Mouse (Mus musculus): ENCODE data around the gene Pop5. TPM values are rescaled to one million over a fixed set of nuclear protein-coding genes. Genes with fewer than 3 reads are reported as not detected.

Gene Pop5
- polyA plus RNA-seq (2017; shearing (Covaris generic)), result 100 to 1,000 TPM; 180 to 186 TPM

DNA sequence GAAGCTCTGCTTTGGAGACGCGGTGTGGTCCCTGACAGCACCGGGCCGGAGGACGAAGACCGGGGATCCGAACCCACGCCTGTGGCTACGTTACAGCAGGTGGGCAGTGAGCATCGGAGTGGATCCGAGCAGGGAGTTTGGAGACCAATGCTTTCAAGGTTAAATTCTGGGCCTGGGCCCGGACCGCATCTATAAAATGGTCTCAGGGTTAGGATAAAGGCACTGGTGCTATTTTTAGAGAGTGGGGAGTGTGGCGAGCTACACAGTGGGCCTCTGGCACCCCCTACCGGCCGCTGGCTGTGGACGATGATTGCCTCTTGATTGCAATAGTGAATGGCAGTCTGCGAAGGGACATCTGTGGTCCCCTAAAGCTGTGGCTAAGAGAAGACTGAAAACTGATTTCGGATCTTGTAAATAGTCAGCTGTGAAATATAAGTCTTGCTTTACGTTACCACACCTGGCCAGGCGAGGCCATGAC, at the start of gene Pop5:
Gene Pop5 (plus strand): TSS at position 51 of the 478 bp plus-strand sequence.

DNA sequence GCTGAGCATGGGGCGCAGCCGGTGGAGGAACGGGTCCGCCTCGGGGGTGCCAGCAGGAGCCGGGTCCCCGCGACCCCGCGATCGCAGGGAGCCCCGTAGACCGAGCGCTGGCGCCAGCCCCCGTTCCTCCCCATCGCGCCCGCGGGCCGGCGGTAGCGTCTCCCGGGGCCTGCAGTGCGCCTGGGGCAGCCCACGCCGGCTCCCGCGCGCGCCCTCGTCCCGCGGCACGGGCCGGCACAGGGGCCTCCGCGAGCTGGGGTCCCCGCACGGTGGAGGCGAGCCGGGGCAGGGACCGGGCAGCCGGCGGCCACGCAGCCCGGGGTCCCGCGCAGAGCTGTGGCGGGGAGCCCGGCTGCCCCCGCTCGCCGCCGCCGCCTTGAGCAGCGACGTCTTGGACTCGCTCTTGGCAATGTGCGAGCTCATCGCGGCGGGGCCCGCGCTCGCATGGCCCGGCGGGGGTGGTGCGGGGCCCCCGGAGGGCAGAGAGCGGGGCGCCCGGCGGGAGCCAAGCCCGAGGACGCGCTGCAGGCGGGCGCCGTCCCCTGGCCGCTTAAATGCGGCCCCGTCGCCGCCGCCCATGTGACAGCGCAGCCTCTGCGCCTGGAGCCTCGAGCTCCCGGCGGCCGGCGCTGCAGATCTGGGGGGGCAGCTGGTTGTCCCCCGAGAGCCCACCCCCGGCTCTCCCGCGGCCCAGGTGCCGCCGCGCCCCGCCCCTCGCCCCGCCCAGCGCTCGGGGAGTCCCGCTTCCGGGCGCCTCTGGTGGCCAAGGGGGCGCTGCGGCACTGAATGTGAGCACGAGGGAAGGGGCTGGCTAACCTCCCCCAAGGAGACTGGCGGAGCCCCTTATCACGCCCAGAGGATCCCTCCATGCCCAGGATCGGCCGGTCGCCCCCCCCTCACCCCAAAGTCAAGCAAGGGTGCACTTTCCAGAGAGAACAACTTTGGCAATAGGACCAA, 41.7 kb upstream of the Pop5 start, which contains the start of gene Cabp1:
Gene Cabp1 (minus strand): TSS at position 713 of the 957 bp plus-strand sequence.

DNA sequence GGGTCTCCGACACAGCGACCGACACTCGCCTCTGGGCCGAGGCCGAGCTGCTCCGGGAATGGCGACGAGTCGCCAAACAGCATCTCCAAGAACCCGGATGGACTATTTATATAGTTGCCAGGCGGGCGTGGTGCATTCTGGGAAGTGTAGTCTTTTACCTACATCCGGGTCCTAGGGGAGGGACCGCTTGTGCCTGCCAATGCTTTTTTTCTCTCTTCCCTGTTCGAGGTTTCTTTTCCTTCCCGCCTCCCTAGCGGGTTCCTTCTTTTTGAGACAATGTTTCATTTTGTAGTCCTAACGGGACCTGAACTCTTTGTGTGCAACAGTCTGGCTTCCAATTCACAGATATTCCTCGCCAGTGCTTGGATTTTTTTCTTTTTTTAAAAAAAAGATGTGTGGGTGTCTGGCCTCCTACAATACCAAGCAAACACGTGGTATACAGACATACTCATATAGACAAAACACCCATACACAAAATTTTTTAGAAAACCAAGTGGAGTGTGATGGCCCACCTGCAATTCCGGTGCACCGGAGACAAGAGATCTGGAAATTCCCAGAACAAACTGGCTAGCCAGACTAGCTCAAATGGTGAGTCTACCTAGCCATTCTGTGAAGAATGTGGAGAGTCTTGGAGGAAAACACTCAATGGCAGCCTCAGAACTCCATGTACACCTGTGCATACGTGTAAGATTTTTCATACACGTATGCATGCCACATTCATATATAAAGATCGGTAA, 37.3 kb downstream of the Pop5 start, which contains the start of gene Rnf10:
Gene Rnf10 (minus strand): TSS at position 87 of the 737 bp plus-strand sequence.

DNA sequence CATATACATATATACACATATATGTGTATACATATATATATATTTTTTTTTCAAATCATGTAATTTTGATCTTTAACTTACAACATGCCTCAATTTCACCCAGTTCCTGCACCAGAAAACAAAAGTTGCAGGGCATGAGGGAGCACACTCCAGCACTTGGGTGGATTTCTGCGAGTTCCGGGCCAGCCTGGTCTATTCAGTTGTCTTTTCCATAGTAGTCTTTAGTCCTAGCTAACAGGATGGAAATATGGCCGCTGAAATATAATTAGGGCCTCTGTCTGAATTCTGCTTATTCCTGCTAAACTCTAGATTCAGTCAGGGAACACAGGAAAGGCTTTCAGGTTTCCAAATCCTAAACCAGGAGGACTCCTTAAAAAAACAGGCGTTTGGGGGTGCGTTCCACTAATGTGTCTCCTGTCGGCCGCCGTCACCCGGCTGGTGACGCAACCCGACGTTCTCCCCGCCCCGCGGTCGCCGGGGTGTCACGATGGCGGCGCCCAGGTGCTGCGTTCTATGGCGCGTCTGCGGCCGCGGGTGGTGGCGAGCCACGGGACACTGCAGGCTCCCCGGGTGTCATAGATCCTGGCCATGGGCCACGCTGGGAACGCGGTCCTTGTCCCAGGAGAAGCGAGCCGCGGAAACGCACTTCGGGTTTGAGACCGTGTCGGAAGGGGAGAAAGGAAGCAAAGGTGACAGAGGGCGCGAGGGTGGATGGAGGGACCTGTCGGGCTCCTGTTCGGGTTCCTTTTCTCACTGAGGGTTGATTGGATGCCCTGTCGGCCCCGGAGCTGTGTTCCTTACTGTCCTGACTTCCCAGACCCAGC, 43.8 kb downstream of the Pop5 start, which contains the start of gene Coq5:
Gene Coq5 (plus strand): TSS at position 441 of the 824 bp plus-strand sequence.

Other genes starting within 250 kb of the Pop5 start
- 10 to 100 TPM; 59.1 to 69.8 TPM for gene Sppl3, start 224.7 kb upstream of the Pop5 start, polyA plus RNA-seq (2017; shearing (Covaris generic))
- 1 to 10 TPM in 1 of 2 experiments, not detected in 1; 4.3 TPM for gene Gm10401, start 137.5 kb upstream of the Pop5 start, polyA plus RNA-seq (2017; shearing (Covaris generic))
- 10 to 100 TPM; 29.1 to 35.3 TPM for gene Acads, start 116.5 kb upstream of the Pop5 start, polyA plus RNA-seq (2017; shearing (Covaris generic))
- gene Unc119b, start 100.9 kb upstream of the Pop5 start, polyA plus RNA-seq (2017; shearing (Covaris generic)), result 10 to 100 TPM; 55.6 to 59.5 TPM
- 10 to 100 TPM; 79.0 to 95.9 TPM for gene Mlec, start 77.7 kb upstream of the Pop5 start, polyA plus RNA-seq (2017; shearing (Covaris generic))
- not detected for gene Cabp1, start 41.5 kb upstream of the Pop5 start, polyA plus RNA-seq (2017; shearing (Covaris generic))
- gene Rnf10, start 37.1 kb downstream of the Pop5 start, polyA plus RNA-seq (2017; shearing (Covaris generic)), result 100 to 1,000 TPM; 122 to 124 TPM
- 10 to 100 TPM; 41.6 to 49.5 TPM for gene Coq5, start 43.8 kb downstream of the Pop5 start, polyA plus RNA-seq (2017; shearing (Covaris generic))
- 100 to 1,000 TPM; 508 to 740 TPM for gene Dynll1, start 65.2 kb downstream of the Pop5 start, polyA plus RNA-seq (2017; shearing (Covaris generic))
- 100 to 1,000 TPM; 121 to 126 TPM for gene Srsf9, start 91.3 kb downstream of the Pop5 start, polyA plus RNA-seq (2017; shearing (Covaris generic))
- 10 to 100 TPM; 23.4 to 25.1 TPM for gene Gatc, start 105.3 kb downstream of the Pop5 start, polyA plus RNA-seq (2017; shearing (Covaris generic))
- 10 to 100 TPM; 47.3 to 52.3 TPM for gene Triap1, start 105.4 kb downstream of the Pop5 start, polyA plus RNA-seq (2017; shearing (Covaris generic))
- 100 to 1,000 TPM; 460 to 511 TPM for gene Cox6a1, start 113.1 kb downstream of the Pop5 start, polyA plus RNA-seq (2017; shearing (Covaris generic))
- gene Msi1, start 193.8 kb downstream of the Pop5 start, polyA plus RNA-seq (2017; shearing (Covaris generic)), result 1 to 10 TPM in 1 of 2 experiments, under 1 TPM in 1; 0.24 to 1.0 TPM
- gene Pla2g1b, start 230.4 kb downstream of the Pop5 start, polyA plus RNA-seq (2017; shearing (Covaris generic)), result not detected
- 10 to 100 TPM in 1 of 2 experiments, 1 to 10 TPM in 1; 8.6 to 18.7 TPM for gene Sirt4, start 248.9 kb downstream of the Pop5 start, polyA plus RNA-seq (2017; shearing (Covaris generic))

All from inflammation-experienced regulatory T-cells (primary cell).